Mouse (Mus musculus) limb, embryonic 12.5 days (tissue): ENCODE measurements around the gene Cops7b. TPM values are rescaled to one million over a fixed set of nuclear protein-coding genes. Genes with fewer than 3 reads are reported as not detected.

Experiments
- microRNA-seq: library from miRNA; unstranded; fragments of <30 nt; microRNA quantifications from one replicate; pipeline ENCODE4, GENCODE M21; 2017
- polyA plus RNA-seq: library from polyadenylated mRNA; unstranded; fragments of >200 nt; fragmentation: Nextera tagmentation; extraction: Ambion mirVana; gene quantifications from 2 replicates; pipeline ENCODE4 v1.2.1, GENCODE M21; 2016

The Cops7b gene
- polyA plus RNA-seq, 1 experiment from 2014 or later = 59.2 TPM

Small RNA genes lying within 50 kb of the gene (microRNA-seq; reads per million reads assigned to microRNA genes)
- not detected for gene Gm22955

Other genes with a start within 250 kb of the Cops7b start
- gene Ncl, start 223.5 kb upstream of the Cops7b start, polyA plus RNA-seq = 467 and 515 TPM in 2 replicates
- gene Nmur1, start 156.7 kb upstream of the Cops7b start, polyA plus RNA-seq = not detected in 2 replicates
- gene Tex44, start 156.6 kb upstream of the Cops7b start, polyA plus RNA-seq = not detected in 2 replicates
- gene Ptma, start 56.2 kb upstream of the Cops7b start, polyA plus RNA-seq = 3,930 and 4,018 TPM in 2 replicates
- gene Pde6d, start 275 bp upstream of the Cops7b start, polyA plus RNA-seq = 89.8 and 90.7 TPM in 2 replicates
- gene Nppc, start 87.7 kb downstream of the Cops7b start, polyA plus RNA-seq = 1.5 and 1.7 TPM in 2 replicates
- 31.0 and 33.1 TPM in 2 replicates for gene Dis3l2, start 120.9 kb downstream of the Cops7b start, polyA plus RNA-seq